Mouse (Mus musculus) cerebellum, adult 9-11 months (tissue): ENCODE measurements around the gene Brd2.

Source experiments
- DNase-seq: peaks from one replicate; pipeline ENCODE4 v3.0.0; 2022

The Brd2 gene

GRCm38 (mm10) chr17:34109806-34110195 lies 12.6 kb downstream of the Brd2 start:
- no peak for DNase-seq

DNA sequence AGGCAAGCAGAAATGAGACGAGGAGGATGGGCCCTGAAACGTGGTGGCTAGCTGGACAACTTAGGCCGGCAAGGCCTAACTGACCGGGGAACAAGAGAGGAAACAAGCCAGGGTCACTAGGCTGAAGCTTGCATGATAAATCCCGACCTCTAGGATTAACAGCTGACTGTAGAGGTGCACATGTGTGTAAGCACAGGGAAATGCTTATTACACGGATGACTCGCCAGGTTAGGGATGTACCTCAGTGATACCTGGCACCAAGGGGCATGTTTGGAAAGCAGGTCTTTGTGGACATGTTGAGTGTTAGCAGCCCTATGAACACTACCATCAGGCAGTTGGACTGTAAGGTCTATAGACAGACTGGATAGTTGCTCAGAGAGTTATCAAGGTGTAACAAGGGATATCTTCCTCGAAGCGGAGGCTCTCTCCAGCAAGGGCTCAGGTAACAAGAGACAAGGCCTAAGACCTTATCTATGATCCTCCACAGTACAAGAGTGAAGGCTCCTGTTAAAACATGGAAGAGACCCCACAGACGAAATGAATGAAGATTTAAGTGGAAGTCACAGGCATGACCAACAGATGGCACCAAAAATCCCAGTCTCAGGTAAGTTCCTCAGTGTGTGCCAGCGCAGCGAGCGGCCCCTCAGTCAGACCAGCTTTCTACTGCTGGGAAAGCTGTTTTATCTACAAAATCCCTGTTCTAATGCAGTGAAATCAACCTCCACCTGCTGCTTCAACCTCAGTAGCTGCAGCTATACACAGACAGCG lies 13.2 kb downstream of the Brd2 start:
- peak; percentile 23 for DNase-seq

- no peak for DNase-seq
Observed at GRCm38 (mm10) chr17:34108460-34108859, 14.0 kb downstream of the Brd2 start.

DNA sequence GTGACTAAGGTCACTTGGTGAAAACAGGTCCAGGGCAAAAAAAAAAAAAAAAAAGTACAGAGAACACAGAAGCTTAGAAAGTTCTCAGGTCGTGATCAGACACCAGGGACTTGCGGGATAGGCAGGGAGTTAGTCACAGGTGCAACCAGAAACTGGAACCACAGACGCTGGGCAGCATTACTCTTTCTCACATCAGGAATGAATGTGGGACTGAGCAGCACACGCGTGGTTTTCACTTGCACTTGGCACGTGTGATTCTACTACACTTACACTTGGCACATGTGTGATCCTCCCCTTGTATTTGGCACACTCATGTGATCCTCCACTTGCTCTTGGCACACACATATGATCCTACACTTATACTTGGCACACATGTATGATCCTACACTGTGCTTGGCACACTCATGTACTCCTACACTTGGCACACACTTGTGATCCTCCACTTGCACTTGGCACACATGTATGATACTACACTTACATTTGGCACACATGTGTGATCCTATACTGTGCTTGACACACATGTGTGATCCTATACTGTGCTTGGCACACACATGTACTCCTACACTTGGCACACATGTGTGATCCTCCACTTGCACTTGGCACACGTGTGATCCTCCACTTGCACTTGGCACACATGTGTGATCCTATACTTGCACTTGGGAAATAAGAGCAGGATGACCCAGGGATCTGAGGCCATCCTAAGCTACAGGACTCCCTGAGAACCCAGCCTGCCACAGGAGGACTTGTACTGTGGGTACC lies 15.1 kb downstream of the Brd2 start:
- no peak for DNase-seq

DNA sequence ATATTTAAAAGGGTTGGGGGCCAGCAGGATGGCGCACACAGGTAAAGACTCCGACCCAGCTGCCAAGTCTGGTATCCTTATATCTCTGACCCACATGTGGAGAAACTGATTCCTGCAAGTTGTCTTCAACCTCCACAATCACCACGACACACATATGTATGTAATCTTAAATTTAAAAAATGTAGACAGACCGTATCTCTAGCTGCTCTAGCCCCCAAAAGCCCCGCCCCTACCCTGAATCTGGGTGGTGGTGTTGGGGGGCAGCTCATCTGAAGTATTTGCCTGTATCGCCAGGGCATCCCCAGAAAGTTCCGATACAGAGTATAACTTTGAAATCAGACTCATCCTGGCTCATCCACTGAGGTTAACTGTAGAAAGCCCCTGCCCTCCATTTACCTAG lies 15.9 kb downstream of the Brd2 start:
- no peak for DNase-seq

GRCm38 (mm10) chr17:34104804-34105203 lies 17.6 kb downstream of the Brd2 start:
- no peak for DNase-seq

DNA sequence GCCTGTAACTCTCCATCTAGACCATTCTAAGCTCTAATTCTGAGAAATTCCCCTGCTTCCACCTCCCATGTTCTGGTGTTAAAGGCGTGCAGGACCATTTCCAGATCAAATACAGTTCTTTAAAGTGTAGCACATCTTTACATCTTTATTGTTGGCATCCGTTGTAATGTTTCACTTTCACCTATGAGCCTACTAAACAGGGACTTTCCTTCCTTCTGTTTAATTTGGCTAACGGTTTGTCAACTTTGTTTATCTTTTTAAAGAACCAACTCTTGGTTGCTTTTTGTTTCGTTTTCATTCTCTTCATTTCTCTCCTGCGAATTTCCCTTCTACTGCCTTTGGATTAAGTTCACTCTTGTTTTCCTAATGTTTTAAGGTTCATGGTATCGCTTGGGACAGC lies 19.6 kb downstream of the Brd2 start:
- no peak for DNase-seq

DNA sequence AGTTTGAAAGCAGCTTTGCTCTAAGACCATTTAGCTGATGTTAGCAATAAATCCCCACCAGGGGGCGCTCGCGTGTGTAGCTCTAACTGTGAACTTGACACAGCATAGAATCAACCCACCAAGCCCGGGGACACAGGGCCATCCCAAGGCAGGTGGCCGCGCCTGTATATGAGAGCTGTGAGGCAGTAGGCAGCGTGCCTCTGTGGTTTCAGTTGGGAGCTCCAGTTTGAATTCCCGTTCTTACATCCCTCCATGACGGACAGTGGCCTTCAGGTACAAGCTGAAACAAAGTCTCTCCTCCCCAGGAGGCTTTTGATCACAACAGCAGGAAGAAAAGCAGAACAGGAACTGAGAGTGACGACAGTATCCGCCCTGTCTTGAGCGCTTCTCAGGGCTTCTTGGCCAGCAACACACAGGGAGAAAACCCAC lies 20.8 kb downstream of the Brd2 start:
- peak; percentile 84 for DNase-seq

- DNase-seq: no peak
Observed at GRCm38 (mm10) chr17:34101185-34101584, 21.2 kb downstream of the Brd2 start.

DNA sequence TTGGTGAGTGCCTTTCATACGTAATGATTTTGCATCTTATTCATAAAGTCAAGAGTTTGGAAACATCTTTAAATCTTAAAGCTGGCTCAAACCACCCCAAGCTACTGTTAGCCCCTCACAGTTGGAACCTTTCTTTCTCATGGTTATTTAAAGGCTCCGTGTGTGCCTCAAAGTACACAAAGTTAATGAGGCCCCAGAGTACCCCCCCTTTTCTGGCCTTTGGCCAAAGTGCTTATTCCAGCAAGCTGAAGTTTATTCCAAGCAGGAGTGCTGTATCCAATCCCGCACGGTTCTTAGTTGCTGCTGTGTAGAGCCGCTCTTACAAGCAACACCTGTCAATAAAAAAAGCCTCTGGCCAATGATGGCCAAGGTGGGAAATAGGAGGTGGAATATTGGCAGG lies 22.9 kb downstream of the Brd2 start:
- DNase-seq: no peak

DNA sequence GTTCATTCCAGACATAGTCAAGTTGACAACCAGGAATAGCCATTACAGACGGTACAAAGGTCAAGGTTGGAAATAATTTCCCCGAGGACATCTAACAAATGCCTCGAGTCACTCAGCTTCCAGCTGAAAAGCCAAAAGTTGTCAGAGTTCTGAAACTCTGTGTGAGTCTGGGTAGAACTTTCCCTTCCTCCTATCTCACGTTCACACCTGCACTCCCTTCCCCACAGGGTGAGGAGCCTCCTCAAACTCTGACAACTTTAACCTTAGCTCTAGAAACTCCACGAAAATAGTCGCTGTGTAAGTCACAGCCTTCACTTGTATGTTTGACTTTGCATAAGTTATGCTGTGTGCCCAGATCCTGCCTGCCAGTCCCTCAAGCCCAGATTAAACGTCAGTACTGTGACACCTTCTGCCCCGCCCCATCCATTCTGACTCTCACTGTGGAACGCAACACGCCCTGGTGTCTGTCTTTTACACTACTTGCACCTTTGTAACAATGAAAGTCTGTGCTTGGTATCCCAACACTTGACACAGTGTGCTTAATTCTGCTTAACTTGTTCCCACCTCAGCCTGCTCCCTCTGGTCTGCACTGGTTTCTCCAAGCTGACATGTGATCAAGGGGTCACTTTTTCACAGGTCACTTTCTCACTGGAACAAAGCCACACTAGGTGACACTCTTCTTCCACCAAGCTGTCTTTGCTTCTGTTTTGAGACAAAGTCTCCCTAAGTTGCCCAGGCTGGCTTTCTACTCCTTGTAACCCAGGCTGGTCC lies 23.5 kb downstream of the Brd2 start:
- no peak for DNase-seq

DNA sequence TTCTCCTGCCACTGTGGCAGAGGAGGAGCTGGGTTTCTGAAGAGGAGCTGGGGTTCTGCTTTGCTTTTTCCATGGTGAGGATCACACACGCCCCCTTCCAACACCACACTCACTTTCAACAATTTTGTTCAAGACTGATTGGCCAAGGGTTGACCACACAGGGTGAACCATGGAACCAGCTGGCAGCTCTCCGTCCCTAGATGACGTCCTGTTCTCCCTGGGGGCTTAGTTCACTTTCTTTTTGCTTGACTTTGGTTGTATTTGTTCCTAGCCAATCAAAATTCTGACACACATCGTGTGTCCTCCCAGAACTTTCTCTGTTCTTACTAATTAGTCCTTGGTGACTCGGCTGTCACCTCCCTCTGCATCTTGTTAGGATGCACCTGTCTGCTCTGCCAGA lies 25.2 kb downstream of the Brd2 start:
- no peak for DNase-seq

- DNase-seq: no peak
Observed at GRCm38 (mm10) chr17:34096497-34097010, 25.9 kb downstream of the Brd2 start.

DNA sequence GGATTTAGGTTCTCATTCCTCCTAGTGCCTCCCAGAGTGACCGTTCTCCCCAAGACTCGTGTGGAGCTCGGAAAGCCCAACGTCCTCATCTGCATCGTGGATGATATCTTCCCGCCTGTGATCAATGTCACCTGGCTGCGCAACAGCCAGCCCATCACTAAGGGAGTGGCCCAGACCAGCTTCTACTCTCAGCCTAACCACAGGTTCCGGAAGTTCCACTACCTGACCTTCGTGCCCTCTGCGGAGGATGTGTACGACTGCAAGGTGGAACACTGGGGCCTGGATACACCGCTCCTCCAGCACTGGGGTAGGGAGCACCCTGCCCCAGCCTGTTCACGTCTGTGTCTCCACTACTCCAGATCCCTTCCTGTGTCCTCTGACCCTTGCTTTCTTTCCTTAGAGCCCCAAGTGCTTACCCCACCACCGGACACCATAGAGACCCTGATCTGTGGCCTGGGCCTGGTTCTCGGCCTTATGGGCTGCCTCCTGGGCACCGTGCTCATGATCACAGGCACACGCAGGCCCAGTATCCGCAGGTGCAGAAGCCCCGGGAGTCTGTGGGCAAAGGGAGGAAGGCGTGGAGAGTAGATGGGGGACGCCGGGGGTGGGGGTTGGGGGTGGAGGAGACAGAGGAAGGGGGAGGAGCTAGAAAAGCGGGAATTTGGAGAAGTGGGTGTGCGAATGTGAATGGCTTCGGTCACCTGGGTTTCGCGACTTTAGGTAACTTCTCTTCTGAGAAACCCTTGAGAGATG lies 28.0 kb downstream of the Brd2 start:
- no peak for DNase-seq

DNA sequence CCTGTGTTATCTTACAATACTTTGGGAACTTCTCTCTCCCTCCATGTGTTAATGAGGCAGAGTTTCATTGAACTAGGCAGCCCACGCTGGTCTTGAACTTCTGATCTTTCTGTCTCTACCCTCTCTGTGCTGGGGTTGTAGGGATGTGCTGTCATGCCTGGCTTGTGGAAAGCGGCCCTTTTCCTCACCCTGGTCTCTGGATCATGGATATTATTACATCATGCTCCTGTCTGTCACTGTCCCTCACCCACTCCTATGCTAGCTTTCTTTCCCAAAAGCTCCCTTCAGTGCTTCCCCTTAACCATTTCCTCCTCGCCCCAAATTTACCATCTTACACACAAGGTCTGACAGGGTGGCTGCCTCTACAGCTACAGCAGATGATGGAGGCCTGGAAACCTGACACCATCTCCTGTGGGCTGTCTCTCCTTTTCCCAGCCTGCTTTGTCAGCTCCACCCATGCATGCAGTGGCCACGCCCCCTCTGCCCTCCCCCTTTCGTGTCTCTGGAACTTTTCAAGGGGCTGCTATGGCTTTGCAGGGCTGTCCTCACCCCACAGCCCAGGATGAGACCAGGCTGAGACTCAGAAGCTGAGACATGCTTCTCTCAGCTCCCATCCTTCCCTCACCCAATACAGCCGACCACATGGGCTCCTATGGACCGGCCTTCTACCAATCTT lies 29.1 kb downstream of the Brd2 start:
- DNase-seq: no peak

DNA sequence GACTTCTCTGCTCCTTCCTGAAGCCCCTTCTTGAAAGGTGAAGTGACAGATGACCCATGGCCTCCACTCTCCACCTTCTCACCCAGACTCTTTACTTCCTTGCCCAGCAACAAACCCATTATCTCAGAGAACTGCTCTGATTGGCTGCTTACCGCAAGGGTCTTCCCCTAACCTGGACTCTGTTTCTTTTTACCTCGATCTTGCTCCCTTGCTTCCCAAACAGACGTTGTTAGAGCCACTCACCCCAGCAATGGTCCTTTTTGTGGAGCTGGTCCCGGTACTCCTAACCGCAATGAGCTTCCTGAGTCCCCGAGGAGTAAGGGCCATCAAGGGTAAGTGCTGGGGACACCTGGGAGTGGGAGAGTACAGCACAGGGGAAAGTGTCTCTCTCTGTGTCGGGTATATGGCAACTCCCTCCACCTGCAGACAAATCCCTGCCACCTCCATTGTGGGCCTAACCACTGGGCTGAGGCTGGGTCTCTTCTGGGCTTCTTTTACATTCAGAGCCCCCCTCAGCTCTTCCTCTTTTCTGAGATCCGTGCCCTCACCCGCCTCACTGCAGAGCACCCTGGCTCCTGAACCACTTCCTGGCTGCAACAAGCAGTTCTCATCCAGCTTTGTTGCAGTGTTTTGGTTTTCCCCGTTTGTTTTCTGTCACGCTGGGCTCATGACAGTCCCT lies 30.1 kb downstream of the Brd2 start, which contains the start of gene H2-Oa:
Gene H2-Oa, plus strand, starts transcription at position 144 of the 679 bp plus-strand sequence.
- DNase-seq: no peak

GRCm38 (mm10) chr17:34090923-34091322 lies 31.5 kb downstream of the Brd2 start:
- no peak for DNase-seq

DNA sequence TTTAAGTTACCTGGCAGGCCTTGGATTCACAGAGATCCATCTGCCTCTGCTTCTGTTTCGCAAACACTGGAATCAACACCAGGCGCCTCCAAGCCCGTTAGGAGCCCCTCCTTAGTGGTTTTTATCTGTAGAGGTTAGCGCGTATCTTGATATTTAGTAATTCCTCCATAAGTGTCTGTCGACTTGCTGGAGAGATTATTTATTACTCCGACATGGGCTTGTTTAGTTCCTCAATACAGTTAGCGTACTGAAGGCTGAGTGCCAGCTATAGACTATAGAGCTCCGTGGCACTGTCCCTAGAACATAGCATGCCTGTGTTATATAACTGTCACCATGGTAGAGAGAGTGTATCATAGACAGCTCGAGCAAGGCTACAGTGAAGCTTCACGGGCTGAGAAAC lies 34.3 kb downstream of the Brd2 start:
- DNase-seq: no peak

DNA sequence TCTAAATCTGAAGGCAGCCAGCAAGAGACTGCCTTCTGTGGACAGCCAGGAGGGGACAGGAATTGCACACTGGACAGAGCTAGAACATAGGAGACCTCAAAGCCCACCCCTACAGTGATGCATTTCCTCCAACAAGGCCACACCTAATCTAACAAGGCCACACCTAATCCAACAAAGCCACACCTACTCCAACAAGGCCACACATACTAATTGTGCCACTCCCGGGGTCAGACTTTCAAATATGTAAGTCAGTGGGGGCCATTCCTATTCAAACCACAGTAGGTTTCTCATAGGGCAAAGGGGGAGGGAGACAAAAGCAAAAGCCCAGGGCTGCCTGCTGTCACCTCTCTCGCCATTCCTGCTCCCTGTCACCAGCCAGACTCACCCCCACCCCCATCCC lies 35.0 kb downstream of the Brd2 start:
- DNase-seq: no peak

GRCm38 (mm10) chr17:34083104-34083503 lies 39.3 kb downstream of the Brd2 start:
- no peak for DNase-seq

- DNase-seq: no peak
Observed at GRCm38 (mm10) chr17:34079621-34080020, 42.8 kb downstream of the Brd2 start.
